Mouse (Mus musculus): Measurements from ENCODE around the gene Noxred1.

GRCm38 (mm10) chr12:87256629-87257028 is 18.1 kb upstream of the Noxred1 start:
- TF ChIP-seq POLR2A (IDR thresholded peaks at IDR 0.05; ENCODE audit: insufficient read depth, low read depth, low read length) (no peak), CTCF (IDR thresholded peaks at IDR 0.05; ENCODE audit: insufficient read depth, low read depth, low read length) (no peak)
